ENCODE assay signal across 19 mouse cellular contexts in the genomic region with DNA sequence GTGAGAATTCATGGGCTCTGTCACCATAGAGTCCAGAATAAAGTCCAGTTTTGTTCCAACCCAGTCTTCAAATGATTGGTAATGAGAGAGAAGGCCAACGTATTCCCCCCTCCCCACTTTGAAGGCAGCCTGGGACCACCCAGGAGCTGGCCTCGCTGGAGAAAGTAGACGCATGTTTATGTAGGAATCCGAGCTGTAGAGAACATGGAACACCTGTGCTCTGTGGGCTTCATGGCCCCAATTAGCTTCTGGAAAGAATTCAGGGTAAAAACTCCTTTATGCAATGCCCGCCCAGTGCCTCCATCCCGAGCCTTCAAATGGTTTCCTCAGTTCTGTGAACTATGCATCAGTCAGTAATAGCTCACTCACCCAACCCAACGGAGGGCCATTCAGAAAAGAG.
"Had no signal": no experiment of that assay in that cellular context is flagged by ENCODE, and none has a peak within 500 bp of the region (broad histone marks: within the 10 kb centered on the region; RNA-seq: fewer than 3 reads in every experiment).

No protein-coding gene starts in this region.

- H3K27ac ChIP-seq: limb, embryonic 15.5 days; liver, embryonic 14.5 days; midbrain, embryonic 10.5 days; midbrain, embryonic 13.5 days; neural tube, embryonic 13.5 days had no signal

- H3K4me3 ChIP-seq: limb, embryonic 15.5 days; megakaryocyte, embryonic 14.5 days; midbrain, embryonic 10.5 days; midbrain, embryonic 13.5 days; myocyte; neural tube, embryonic 13.5 days had no signal

- H3K4me2 ChIP-seq: limb, embryonic 15.5 days; liver, embryonic 11.5 days; midbrain, embryonic 13.5 days; neural tube, embryonic 13.5 days had no signal

- DNase-seq: kidney, adult 18-20 months; kidney, adult 9 months; kidney, postnatal 14 days; kidney, postnatal 4 days; liver, postnatal 0 days; lung, postnatal 36 days; retina, postnatal 1 day; thymus, adult 18-20 months; thymus, postnatal 36 days had no signal

- H3K4me1 ChIP-seq: megakaryocyte, embryonic 14.5 days; midbrain, embryonic 10.5 days; midbrain, embryonic 13.5 days; neural tube, embryonic 13.5 days had no signal

- H3K9me3 ChIP-seq: limb, embryonic 15.5 days; midbrain, embryonic 10.5 days; midbrain, embryonic 13.5 days; neural tube, embryonic 13.5 days had no signal

- ATAC-seq: liver, postnatal 0 days; lung, postnatal 0 days; midbrain, embryonic 13.5 days; midbrain, embryonic 16.5 days had no signal

- H3K27me3 ChIP-seq: limb, embryonic 15.5 days; megakaryocyte, embryonic 14.5 days; midbrain, embryonic 13.5 days; neural tube, embryonic 13.5 days had no signal

- H3K36me3 ChIP-seq: limb, embryonic 15.5 days; midbrain, embryonic 10.5 days; midbrain, embryonic 13.5 days; neural tube, embryonic 13.5 days had no signal

- H3K9ac ChIP-seq: limb, embryonic 15.5 days; liver, embryonic 14.5 days; liver, postnatal 0 days; midbrain, embryonic 13.5 days; neural tube, embryonic 13.5 days had no signal
